Mouse (Mus musculus) hindbrain, postnatal 0 days (tissue): Measurements from ENCODE around the gene Usp48. TPM values are rescaled to one million over a fixed set of nuclear protein-coding genes. Genes with fewer than 3 reads are reported as not detected.

Source experiments
- ATAC-seq: fragments of 200-750 bp; cut with Nextera tagmentation; 2 replicates; pipeline ENCODE4 v1.8.0; 2017; ENCODE audit warnings: mild to moderate bottlenecking, moderate TSS enrichment, moderate library complexity
- DNase-seq: peaks from one replicate; pipeline ENCODE4 v3.0.0-alpha.2; 2015; ENCODE audit warnings: low spot score
- H3K27ac ChIP-seq: fragments of 300-500 bp; sonication (generic); 2 replicates; pipeline ENCODE4 v1.5.1; 2014; ENCODE audit warnings: mild to moderate bottlenecking
- H3K27me3 ChIP-seq: fragments of 300-500 bp; sonication (generic); 2 replicates; pipeline ENCODE4 v1.6.1; 2014; ENCODE audit warnings: low read length, mixed read lengths; ENCODE audit not compliant: insufficient read depth
- H3K36me3 ChIP-seq: fragments of 300-500 bp; sonication (generic); 2 replicates; pipeline ENCODE4 v1.6.1; 2014; ENCODE audit warnings: low read length, mixed read lengths; ENCODE audit not compliant: insufficient read depth
- H3K4me1 ChIP-seq: fragments of 300-500 bp; sonication (generic); 2 replicates; pipeline ENCODE4 v1.6.1; 2014; ENCODE audit warnings: antibody characterized with exemption, low read length, mixed read lengths; ENCODE audit not compliant: insufficient read depth
- H3K4me2 ChIP-seq: fragments of 300-500 bp; sonication (generic); 2 replicates; pipeline ENCODE4 v1.6.1; 2014; ENCODE audit warnings: low read depth, mild to moderate bottlenecking, low read length, moderate library complexity, mixed read lengths
- H3K4me3 ChIP-seq: fragments of 300-500 bp; sonication (generic); 2 replicates; pipeline ENCODE4 v1.5.1; 2014; ENCODE audit warnings: low read length
- H3K9ac ChIP-seq: fragments of 300-500 bp; sonication (generic); replicated peaks from 2 replicates; pipeline ENCODE4 v1.6.1; 2014; ENCODE audit warnings: mild to moderate bottlenecking, low read length, moderate library complexity, mixed read lengths
- H3K9me3 ChIP-seq: fragments of 300-500 bp; sonication (generic); 2 replicates; pipeline ENCODE4 v1.6.1; 2016; ENCODE audit warnings: low read length, mixed read lengths
- CTCF ChIP-seq: IDR thresholded peaks from 2 replicates; pipeline ENCODE4 v1.5.1; 2016; ENCODE audit warnings: antibody characterized with exemption, control low read depth, low read depth
- WGBS: fragments of 180-500 bp; shearing (Covaris S2); extraction: QIAGEN DNeasy Blood & Tissue Kit; methylation state at CpG from one replicate; pipeline ENCODE4 v1.1.7; 2014; 5-methylcytosine and 5-hydroxymethylcytosine counted together
- polyA plus RNA-seq: library from polyadenylated mRNA; unstranded; fragments of >200 nt; fragmentation: Nextera tagmentation; extraction: Ambion mirVana; gene quantifications from 2 replicates; pipeline ENCODE4 v1.2.1, GENCODE M21; 2015
- total RNA-seq: library from RNA; depleted of rRNA; stranded (reverse); fragments of >200 nt; gene quantifications from 2 replicates; pipeline ENCODE4 v1.2.3, GENCODE M21; 2014

Usp48 gene
- total and polyA plus RNA-seq, 2 experiments from 2014 or later: 45.6 to 63.8 TPM

GRCm38 (mm10) chr4:137692107-137692902 lies 98.8 kb downstream of the Usp48 start:
- no peak overlapping the region for H3K4me2 ChIP-seq
- DNase-seq (no peak), ATAC-seq (no peak)
- H3K9ac ChIP-seq: no peak overlapping the region
- WGBS: 86% methylated on average over 10 of the region's 10 CpGs
- no peaks in the 10 kb centered on the region for H3K4me1 ChIP-seq
- H3K36me3 ChIP-seq: no peaks in the 10 kb centered on the region
- H3K9me3 ChIP-seq: no peaks in the 10 kb centered on the region
- no peaks in the 10 kb centered on the region for H3K27me3 ChIP-seq
- no peak for TF ChIP-seq CTCF
- H3K4me3 ChIP-seq: no peak overlapping the region
- no peak overlapping the region for H3K27ac ChIP-seq

DNA sequence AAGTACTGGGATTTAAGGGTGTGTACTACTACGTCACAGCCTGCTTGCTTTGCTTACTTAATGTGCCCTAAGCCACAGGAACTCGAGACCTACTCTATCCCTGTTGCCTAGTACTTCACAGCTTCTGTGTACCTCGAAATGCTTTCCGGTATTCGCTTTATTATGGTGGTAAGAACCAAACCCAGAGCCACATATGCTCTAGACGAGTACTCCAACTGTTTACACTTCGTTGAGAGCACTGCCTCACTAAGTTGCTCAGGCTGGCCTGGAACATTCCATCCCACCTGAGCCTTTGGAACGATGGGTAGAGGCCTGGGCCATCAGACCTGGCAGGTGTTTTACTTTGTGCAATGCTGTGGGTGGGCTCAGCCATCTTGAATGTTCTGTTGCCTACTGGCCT lies 101.7 kb downstream of the Usp48 start:
- WGBS: 79% methylated on average over 8 of the region's 8 CpGs
- no peak for ATAC-seq
- Histone ChIP-seq H3K9me3 (no peaks in the 10 kb centered on the region), H3K4me1 (peaks cover 7% of the 10 kb centered on the region; the same call in 1 of the 2 replicates), H3K27me3 (no peaks in the 10 kb centered on the region), H3K4me2 (no peak overlapping the region), H3K36me3 (no peaks in the 10 kb centered on the region), H3K9ac (no peak overlapping the region), H3K4me3 (no peak overlapping the region), H3K27ac (no peak overlapping the region)
- no peak for TF ChIP-seq CTCF
- DNase-seq: no peak

DNA sequence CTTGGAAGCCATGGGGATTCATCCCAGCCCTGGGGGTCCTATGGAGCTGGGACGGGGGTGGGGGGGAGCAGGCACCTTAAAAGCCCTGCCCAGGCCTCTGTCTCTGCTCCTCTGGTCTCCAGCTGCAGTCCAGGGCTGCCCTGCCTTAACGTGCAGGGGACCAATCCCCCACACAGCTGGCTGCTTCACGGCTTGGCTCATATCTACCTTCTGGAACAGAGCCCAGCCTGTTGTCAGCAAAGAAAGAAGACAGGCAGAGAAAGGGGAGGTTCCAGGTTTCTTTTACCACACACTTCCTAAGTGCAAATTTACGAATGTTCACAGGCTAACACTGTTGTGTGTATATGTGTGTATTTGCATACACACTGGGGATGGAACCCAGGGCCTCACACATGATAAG lies 102.3 kb downstream of the Usp48 start:
- Histone ChIP-seq H3K9ac (no peak overlapping the region), H3K36me3 (no peaks in the 10 kb centered on the region), H3K27me3 (no peaks in the 10 kb centered on the region), H3K4me3 (no peak overlapping the region), H3K4me2 (no peak overlapping the region), H3K27ac (no peak overlapping the region), H3K9me3 (no peaks in the 10 kb centered on the region), H3K4me1 (peaks cover 7% of the 10 kb centered on the region; the same call in 1 of the 2 replicates)
- no peak for TF ChIP-seq CTCF
- no peak for ATAC-seq
- peak; percentile 48 for DNase-seq
- WGBS: 14% methylated on average over 4 of the region's 4 CpGs

DNA sequence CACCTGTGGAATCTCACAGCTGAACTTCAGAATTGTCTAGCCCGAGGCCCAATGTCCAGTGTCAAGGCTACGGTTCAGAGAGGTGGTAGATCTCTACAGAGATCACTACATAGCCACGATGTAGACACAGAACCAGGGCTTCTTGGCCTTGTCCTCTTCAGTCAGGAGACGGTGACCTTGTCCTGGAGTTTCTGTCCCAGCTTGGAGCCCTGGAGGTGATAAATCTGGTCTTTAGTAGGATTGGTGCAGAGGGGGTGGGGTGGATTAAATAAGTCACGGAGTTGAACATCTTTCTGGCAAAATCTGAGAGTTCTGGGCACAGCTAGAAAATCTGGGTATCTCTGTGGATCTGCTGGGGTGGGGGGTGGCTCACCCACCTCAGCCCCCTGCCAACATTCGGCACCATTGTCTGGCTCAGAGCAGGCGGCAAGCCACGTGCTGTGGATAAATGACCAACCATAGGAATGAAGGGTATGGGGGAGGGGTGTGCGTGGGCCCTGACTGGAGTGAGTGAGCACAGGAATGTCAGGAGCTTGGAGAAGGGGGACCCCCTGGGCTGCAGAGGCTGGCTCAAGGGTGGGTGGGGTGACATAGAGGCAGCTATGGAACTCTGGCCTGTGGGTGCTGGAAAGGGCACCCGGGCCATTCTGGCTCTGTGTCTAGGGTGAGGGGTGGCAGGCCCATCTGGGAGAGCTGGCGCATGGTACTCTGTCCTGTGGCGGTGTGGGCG lies 103.8 kb downstream of the Usp48 start:
- Histone ChIP-seq H3K27me3 (no peaks in the 10 kb centered on the region), H3K4me3 (no peak overlapping the region), H3K4me2 (no peak overlapping the region), H3K36me3 (no peaks in the 10 kb centered on the region), H3K9ac (no peak overlapping the region), H3K4me1 (peaks cover 7% of the 10 kb centered on the region; the same call in 1 of the 2 replicates), H3K9me3 (no peaks in the 10 kb centered on the region), H3K27ac (0 out of 2 replicates have a peak overlapping the region, but pooled peaks have one; percentile 62)
- no peak for DNase-seq
- 67% methylated on average over 13 of the region's 13 CpGs for WGBS
- ATAC-seq: 0 out of 2 replicates have a peak, but pooled peaks have one; percentile 12
- TF ChIP-seq CTCF: no peak

DNA sequence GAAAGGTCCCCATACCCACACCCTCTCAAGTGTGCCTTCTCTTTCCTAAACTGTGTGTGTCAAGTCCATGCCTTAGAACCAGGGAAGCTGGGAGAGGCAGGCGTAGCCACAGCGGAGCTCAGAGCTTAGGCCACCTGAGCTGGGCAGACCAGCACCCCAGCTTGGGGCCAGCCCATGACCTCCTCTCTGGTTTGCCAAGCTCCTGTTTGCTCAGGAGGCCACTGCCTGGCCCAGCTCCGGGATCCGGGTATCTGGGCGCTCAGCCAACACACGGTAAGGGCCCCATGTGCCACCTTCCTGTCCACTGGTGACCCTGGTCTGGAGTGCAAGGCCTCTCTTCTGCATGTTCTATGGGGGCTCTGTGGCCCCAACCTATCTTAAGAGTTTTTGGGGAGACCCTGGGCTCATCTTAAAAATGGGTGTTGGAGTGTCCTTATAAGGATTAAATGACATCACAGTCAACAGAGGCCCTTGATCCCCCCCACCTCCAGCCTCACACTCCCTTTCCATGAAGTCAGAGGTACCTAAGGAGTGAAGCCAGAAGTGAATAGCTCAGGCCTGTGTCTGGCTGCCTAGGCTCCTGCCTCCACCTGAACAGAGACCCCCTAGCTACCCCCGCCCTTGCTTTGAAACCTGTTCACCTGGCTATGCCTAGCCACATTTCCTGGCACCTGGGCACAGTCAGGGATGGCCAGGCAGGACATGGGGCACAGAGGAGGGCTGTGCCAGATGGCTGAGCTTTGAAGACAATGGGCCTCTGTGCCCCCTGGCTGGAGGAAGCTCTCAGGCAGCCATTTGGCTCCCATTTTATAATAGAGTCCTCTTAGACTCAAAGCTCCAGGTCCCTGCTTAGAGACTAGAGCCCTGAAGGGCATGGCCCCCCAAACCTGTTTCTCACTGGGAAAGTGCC lies 104.8 kb downstream of the Usp48 start:
- DNase-seq (no peak), ATAC-seq (peak; percentile 41; the same call in 1 of the 2 replicates)
- peaks cover 7% of the 10 kb centered on the region; the same call in 1 of the 2 replicates for H3K4me1 ChIP-seq
- no peaks in the 10 kb centered on the region for H3K27me3 ChIP-seq
- WGBS: 60% methylated on average over 7 of the region's 7 CpGs
- TF ChIP-seq CTCF: no peak
- no peak overlapping the region for H3K4me3 ChIP-seq
- no peak overlapping the region for H3K4me2 ChIP-seq
- no peaks in the 10 kb centered on the region for H3K36me3 ChIP-seq
- H3K9ac ChIP-seq: no peak overlapping the region
- H3K9me3 ChIP-seq: no peaks in the 10 kb centered on the region
- H3K27ac ChIP-seq: peak overlapping the region; percentile 62
